Mouse (Mus musculus) cerebellum, adult 18-20 months (tissue): ENCODE data around the gene Ifrd2.
"Not testable (repeated sequence)": the region's sequence is repeated elsewhere in the genome, so short reads cannot be mapped to it uniquely, and the experiment has no call there.

ENCODE experiments used
- DNase-seq, 2 experiments: peaks; one replicate each; pipeline ENCODE4 v3.0.0; 2021

Ifrd2 gene

GRCm38 (mm10) chr9:107552690-107553393 is 34.6 kb upstream of the Ifrd2 start:
- DNase-seq: no peak

- peak in 1 of 2 experiments; percentile 53 for DNase-seq
Measured at GRCm38 (mm10) chr9:107553541-107554318, 33.7 kb upstream of the Ifrd2 start.

- peak; percentile 94 for DNase-seq
Measured at GRCm38 (mm10) chr9:107554319-107554825, 33.1 kb upstream of the Ifrd2 start.

- no peak for DNase-seq
Measured at GRCm38 (mm10) chr9:107555031-107555457, 32.4 kb upstream of the Ifrd2 start.

GRCm38 (mm10) chr9:107555701-107556100 is 31.7 kb upstream of the Ifrd2 start:
- DNase-seq: no peak

GRCm38 (mm10) chr9:107556346-107556745 is 31.1 kb upstream of the Ifrd2 start:
- no peak for DNase-seq

- peak; percentile 92 to 99 for DNase-seq
Measured at GRCm38 (mm10) chr9:107563029-107563581, 24.3 kb upstream of the Ifrd2 start, which contains the start of gene Tusc2. Gene Tusc2, plus strand, starts transcription at chr9:107563255.

- not testable (repeated sequence) for DNase-seq
Measured at GRCm38 (mm10) chr9:107565556-107565955, 21.9 kb upstream of the Ifrd2 start.

GRCm38 (mm10) chr9:107566041-107566709 is 21.3 kb upstream of the Ifrd2 start:
- DNase-seq: peak; percentile 82 to 83

GRCm38 (mm10) chr9:107566855-107567254 is 20.6 kb upstream of the Ifrd2 start:
- no peak for DNase-seq

- DNase-seq: peak; percentile 19 to 23
Measured at GRCm38 (mm10) chr9:107567702-107568319, 19.6 kb upstream of the Ifrd2 start, which contains the start of gene Hyal2. Gene Hyal2, plus strand, starts transcription at chr9:107567945.

- peak; percentile 80 to 82 for DNase-seq
Measured at GRCm38 (mm10) chr9:107568331-107569261, 18.8 kb upstream of the Ifrd2 start.

GRCm38 (mm10) chr9:107569270-107569669 is 18.2 kb upstream of the Ifrd2 start:
- peak in 1 of 2 experiments; percentile 30 for DNase-seq

- peak in 1 of 2 experiments; percentile 29 for DNase-seq
Measured at GRCm38 (mm10) chr9:107570016-107570415, 17.4 kb upstream of the Ifrd2 start.

- DNase-seq: peak in 1 of 2 experiments; percentile 25
Measured at GRCm38 (mm10) chr9:107570845-107571244, 16.6 kb upstream of the Ifrd2 start.

- no peak for DNase-seq
Measured at GRCm38 (mm10) chr9:107571534-107572326, 15.7 kb upstream of the Ifrd2 start.

GRCm38 (mm10) chr9:107572327-107572662 is 15.1 kb upstream of the Ifrd2 start:
- no peak for DNase-seq

GRCm38 (mm10) chr9:107573774-107574173 is 13.7 kb upstream of the Ifrd2 start:
- not testable (repeated sequence) for DNase-seq

GRCm38 (mm10) chr9:107575579-107576356 is 11.7 kb upstream of the Ifrd2 start:
- DNase-seq: peak in 1 of 2 experiments; percentile 44
